Mouse (Mus musculus) hindbrain, embryonic 11.5 days (tissue): ENCODE data around the gene Alg9. TPM values are rescaled to one million over a fixed set of nuclear protein-coding genes. Genes with fewer than 3 reads are reported as not detected.

Experiments
- ATAC-seq: fragments of 200-750 bp; cut with Nextera tagmentation; 2 replicates; pipeline ENCODE4 v1.8.0; 2017; ENCODE audit warnings: mild to moderate bottlenecking, moderate TSS enrichment, moderate library complexity; ENCODE audit not compliant: low FRiP score
- DNase-seq: peaks from one replicate; pipeline ENCODE4 v3.0.0-alpha.2; 2015; ENCODE audit warnings: low spot score
- H3K27ac ChIP-seq: fragments of 300-500 bp; sonication (generic); 2 replicates; pipeline ENCODE4 v1.5.1; 2014; ENCODE audit warnings: mild to moderate bottlenecking, low read depth, low read length
- H3K27me3 ChIP-seq: fragments of 300-500 bp; sonication (generic); 2 replicates; pipeline ENCODE4 v1.6.1; 2014; ENCODE audit warnings: mild to moderate bottlenecking, low read length, moderate library complexity, mixed read lengths; ENCODE audit not compliant: control insufficient read depth, insufficient read depth
- H3K36me3 ChIP-seq: fragments of 300-500 bp; sonication (generic); 2 replicates; pipeline ENCODE4 v1.6.1; 2014; ENCODE audit warnings: mild to moderate bottlenecking, low read length, moderate library complexity, mixed read lengths; ENCODE audit not compliant: control insufficient read depth, insufficient read depth
- H3K4me1 ChIP-seq: fragments of 300-500 bp; sonication (generic); replicated peaks from 2 replicates; pipeline ENCODE4 v1.6.1; 2014; ENCODE audit warnings: low read length, mixed read lengths; ENCODE audit not compliant: control insufficient read depth, insufficient read depth
- H3K4me2 ChIP-seq: fragments of 300-500 bp; sonication (generic); replicated peaks from 2 replicates; pipeline ENCODE4 v1.6.1; 2014; ENCODE audit warnings: mild to moderate bottlenecking, low read depth, low read length
- H3K4me3 ChIP-seq: fragments of 300-500 bp; sonication (generic); 2 replicates; pipeline ENCODE4 v1.5.1; 2014; ENCODE audit warnings: low read depth, low read length
- H3K9ac ChIP-seq: fragments of 300-500 bp; sonication (generic); 2 replicates; pipeline ENCODE4 v1.6.1; 2014; ENCODE audit warnings: low read depth, low read length
- H3K9me3 ChIP-seq: fragments of 300-500 bp; sonication (generic); 2 replicates; pipeline ENCODE4 v1.6.1; 2016; ENCODE audit warnings: low read length; ENCODE audit not compliant: control insufficient read depth
- WGBS: fragments of 180-500 bp; shearing (Covaris S2); extraction: QIAGEN DNeasy Blood & Tissue Kit; methylation state at CpG from one replicate; pipeline ENCODE4 v1.1.7; 2014; 5-methylcytosine and 5-hydroxymethylcytosine counted together
- polyA plus RNA-seq: library from polyadenylated mRNA; unstranded; fragments of >200 nt; fragmentation: Nextera tagmentation; extraction: Ambion mirVana; gene quantifications from 2 replicates; pipeline ENCODE4 v1.2.1, GENCODE M21; 2014

Gene Alg9
- polyA plus RNA-seq, 1 experiment from 2014 or later: 39.3 TPM

DNA sequence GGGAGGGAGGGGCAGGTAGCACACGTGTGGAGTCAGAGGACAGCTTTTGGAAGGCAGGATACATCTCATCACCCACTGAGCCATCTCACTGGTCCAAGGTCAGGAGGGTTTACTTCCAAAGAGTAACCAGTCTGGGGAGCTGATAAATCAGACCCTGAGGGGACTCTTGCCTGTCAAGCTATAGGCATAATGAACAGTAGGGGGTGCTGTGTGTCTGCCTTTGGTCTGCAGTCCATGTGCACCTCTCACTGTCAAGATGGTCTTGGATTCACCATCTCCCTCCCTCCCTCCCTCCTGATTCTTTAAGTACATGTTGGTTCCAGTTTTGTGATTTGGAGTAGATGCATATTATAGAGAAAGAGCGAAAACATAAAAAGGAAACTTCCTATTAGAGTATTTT, 26.2 kb downstream of the Alg9 start:
- WGBS: 65% methylated on average over 2 of the region's 2 CpGs
- ATAC-seq (no peak), DNase-seq (peak; percentile 57)
- Histone ChIP-seq H3K27ac (no peak overlapping the region), H3K27me3 (no peaks in the 10 kb centered on the region), H3K9me3 (no peaks in the 10 kb centered on the region), H3K4me2 (no peak overlapping the region), H3K4me1 (no peaks in the 10 kb centered on the region), H3K9ac (no peak overlapping the region), H3K36me3 (no peaks in the 10 kb centered on the region), H3K4me3 (no peak overlapping the region)

DNA sequence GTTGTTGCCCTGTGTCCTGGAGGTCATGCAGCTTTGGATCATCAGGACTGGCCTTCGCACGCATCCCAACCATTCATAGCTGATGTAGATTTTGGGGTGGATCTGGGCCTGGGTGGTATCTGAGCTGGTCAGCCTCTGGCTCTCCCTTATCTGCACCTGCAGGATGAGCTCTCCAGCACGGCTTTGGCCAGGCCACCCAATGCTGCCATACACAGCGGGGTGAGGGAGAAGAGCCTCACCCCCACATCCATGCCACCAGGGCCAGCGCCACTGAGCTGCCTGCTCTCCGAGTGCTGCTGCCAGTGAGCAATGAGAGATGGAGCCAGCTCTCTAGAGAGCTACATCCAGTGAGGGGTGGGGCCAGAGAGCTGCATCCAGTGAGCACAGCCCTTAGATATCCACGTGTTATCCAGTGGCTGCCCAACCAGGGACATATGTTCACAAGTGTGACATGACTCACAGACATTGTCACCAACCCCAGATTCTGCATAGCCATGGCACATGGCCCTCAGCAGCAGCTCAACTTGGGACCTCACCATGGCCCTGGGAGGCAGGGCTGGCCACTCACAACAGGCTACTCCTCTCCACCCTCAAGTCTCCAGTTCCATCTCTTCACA, 28.3 kb downstream of the Alg9 start:
- Histone ChIP-seq H3K27ac (no peak overlapping the region), H3K9me3 (no peaks in the 10 kb centered on the region), H3K4me2 (no peak overlapping the region), H3K36me3 (no peaks in the 10 kb centered on the region), H3K4me3 (no peak overlapping the region), H3K4me1 (no peaks in the 10 kb centered on the region), H3K27me3 (no peaks in the 10 kb centered on the region), H3K9ac (no peak overlapping the region)
- 88% methylated on average over 7 of the region's 7 CpGs for WGBS
- no peak for DNase-seq
- ATAC-seq: no peak

DNA sequence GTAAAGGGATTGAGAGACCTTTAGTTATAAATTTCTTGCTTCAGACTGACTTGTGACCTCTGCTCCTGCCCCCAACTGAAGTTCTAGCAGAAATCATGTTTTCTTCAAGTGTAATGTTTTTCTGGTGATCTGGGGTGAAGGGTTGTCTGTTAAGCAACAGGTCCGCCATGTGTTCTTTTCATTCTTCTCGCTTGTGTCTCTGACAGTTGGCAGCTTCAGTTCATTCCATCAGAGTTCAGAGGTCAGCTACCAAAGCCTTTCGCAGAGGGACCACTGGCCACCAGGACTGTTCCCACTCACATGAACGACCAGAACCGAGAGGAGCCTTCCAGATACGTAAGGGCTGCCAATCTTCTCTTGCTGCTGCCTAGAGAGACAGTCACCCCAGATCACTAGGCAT, 33.7 kb downstream of the Alg9 start:
- no peak for ATAC-seq
- H3K27ac ChIP-seq: no peak overlapping the region
- no peaks in the 10 kb centered on the region for H3K4me1 ChIP-seq
- H3K9me3 ChIP-seq: no peaks in the 10 kb centered on the region
- H3K4me2 ChIP-seq: no peak overlapping the region
- no peak overlapping the region for H3K9ac ChIP-seq
- peaks cover 9% of the 10 kb centered on the region; the same call in 1 of the 2 replicates for H3K36me3 ChIP-seq
- no peak for DNase-seq
- H3K4me3 ChIP-seq: no peak overlapping the region
- H3K27me3 ChIP-seq: no peaks in the 10 kb centered on the region
- WGBS: 71% methylated on average over 6 of the region's 6 CpGs

DNA sequence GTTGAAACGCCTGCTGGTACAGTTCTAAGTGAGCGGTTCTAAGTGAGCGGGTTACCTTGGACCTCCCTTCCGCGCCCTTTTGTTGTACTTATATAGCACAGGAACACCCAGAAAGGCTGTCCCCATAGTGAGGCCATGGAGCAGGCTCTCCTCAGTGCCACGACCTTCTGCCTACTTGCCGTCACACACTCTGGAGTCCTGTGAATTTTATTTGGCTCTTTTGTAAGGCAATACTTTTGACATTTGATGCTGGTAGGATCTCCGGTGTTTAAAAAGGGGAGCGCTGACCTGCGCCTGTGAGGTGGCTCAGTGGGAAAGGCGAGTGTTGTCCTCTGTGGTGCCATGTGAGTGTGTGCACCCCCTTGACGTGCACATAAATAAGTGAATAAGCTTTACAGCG, 34.3 kb downstream of the Alg9 start:
- no peak overlapping the region for H3K4me3 ChIP-seq
- DNase-seq (no peak), ATAC-seq (no peak)
- H3K9me3 ChIP-seq: no peaks in the 10 kb centered on the region
- 92% methylated on average over 13 of the region's 13 CpGs for WGBS
- no peak overlapping the region for H3K27ac ChIP-seq
- H3K36me3 ChIP-seq: peaks cover 9% of the 10 kb centered on the region
- no peak overlapping the region for H3K9ac ChIP-seq
- H3K27me3 ChIP-seq: no peaks in the 10 kb centered on the region
- H3K4me1 ChIP-seq: no peaks in the 10 kb centered on the region
- H3K4me2 ChIP-seq: no peak overlapping the region

DNA sequence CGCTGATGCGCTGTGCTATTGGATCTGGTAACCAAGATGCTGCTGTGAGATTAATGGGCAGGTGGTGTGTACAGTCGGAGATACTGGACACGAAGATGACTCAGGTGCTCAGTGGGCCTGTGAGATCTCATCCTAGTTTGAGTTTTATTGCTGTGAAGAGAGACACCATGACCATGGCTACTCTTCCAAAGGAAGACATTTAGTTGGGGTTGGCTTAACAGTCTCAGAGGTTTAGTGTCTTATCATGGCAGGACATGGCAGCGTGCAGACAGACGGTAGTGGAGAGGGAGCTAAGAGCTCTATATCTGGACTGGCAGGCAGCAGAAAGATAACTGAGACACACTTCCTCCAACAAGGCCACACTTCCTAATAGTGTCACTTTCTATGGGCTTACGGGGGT, 36.4 kb downstream of the Alg9 start:
- Histone ChIP-seq H3K27ac (no peak overlapping the region), H3K36me3 (peaks cover 9% of the 10 kb centered on the region), H3K9me3 (no peaks in the 10 kb centered on the region), H3K4me1 (no peaks in the 10 kb centered on the region), H3K27me3 (no peaks in the 10 kb centered on the region), H3K9ac (no peak overlapping the region), H3K4me2 (no peak overlapping the region), H3K4me3 (no peak overlapping the region)
- WGBS: 96% methylated on average over 7 of the region's 7 CpGs
- no peak for ATAC-seq
- DNase-seq: no peak

- DNase-seq (no peak), ATAC-seq (no peak)
- H3K4me1 ChIP-seq: no peaks in the 10 kb centered on the region
- no peak overlapping the region for H3K4me2 ChIP-seq
- no peaks in the 10 kb centered on the region for H3K9me3 ChIP-seq
- H3K4me3 ChIP-seq: no peak overlapping the region
- WGBS: 86% methylated on average over 2 of the region's 2 CpGs
- no peak overlapping the region for H3K9ac ChIP-seq
- peaks cover 9% of the 10 kb centered on the region for H3K36me3 ChIP-seq
- H3K27ac ChIP-seq: no peak overlapping the region
- no peaks in the 10 kb centered on the region for H3K27me3 ChIP-seq
These were observed 36.9 kb downstream of the Alg9 start for GRCm38 (mm10) chr9:50811746-50812145.

GRCm38 (mm10) chr9:50813796-50814195, 39.0 kb downstream of the Alg9 start:
- DNase-seq (no peak), ATAC-seq (no peak)
- no peak overlapping the region for H3K9ac ChIP-seq
- H3K36me3 ChIP-seq: peaks cover 6% of the 10 kb centered on the region
- no peak overlapping the region for H3K4me2 ChIP-seq
- H3K27me3 ChIP-seq: no peaks in the 10 kb centered on the region
- H3K9me3 ChIP-seq: no peaks in the 10 kb centered on the region
- no peak overlapping the region for H3K4me3 ChIP-seq
- H3K27ac ChIP-seq: no peak overlapping the region
- H3K4me1 ChIP-seq: no peaks in the 10 kb centered on the region
- WGBS: 97% methylated on average over 5 of the region's 5 CpGs

DNA sequence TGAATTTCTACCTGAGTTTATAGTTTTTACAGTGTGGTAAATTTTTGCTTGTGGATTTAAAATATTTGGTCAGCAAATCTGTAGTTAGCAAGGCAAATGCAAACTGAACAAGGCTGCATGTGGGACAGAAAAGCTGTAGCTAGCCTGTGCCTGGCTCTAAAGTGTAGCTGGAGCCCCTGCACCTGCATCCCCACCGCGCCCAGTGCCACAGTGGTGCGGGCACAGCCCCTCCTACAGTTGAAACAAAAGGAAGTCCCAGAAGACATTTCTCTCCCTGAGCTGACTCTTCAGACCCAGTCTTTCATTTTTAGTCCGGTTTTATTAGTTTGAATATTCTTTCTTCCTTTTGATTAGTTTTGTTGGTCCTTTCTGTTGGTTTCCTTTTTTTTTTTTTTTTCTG, 40.8 kb downstream of the Alg9 start:
- ATAC-seq (no peak), DNase-seq (no peak)
- Histone ChIP-seq H3K27me3 (no peaks in the 10 kb centered on the region), H3K4me1 (no peaks in the 10 kb centered on the region), H3K9me3 (no peaks in the 10 kb centered on the region), H3K27ac (no peak overlapping the region), H3K36me3 (peaks cover 2% of the 10 kb centered on the region; the same call in 1 of the 2 replicates), H3K4me3 (no peak overlapping the region), H3K9ac (no peak overlapping the region), H3K4me2 (no peak overlapping the region)
- WGBS: 90% methylated on average over 4 of the region's 4 CpGs

GRCm38 (mm10) chr9:50816512-50816911, 41.7 kb downstream of the Alg9 start:
- no peak overlapping the region for H3K9ac ChIP-seq
- H3K4me3 ChIP-seq: no peak overlapping the region
- WGBS: 94% methylated on average over 1 of the region's 1 CpGs
- H3K27me3 ChIP-seq: no peaks in the 10 kb centered on the region
- H3K36me3 ChIP-seq: peaks cover 2% of the 10 kb centered on the region; the same call in 1 of the 2 replicates
- H3K4me1 ChIP-seq: no peaks in the 10 kb centered on the region
- no peak overlapping the region for H3K27ac ChIP-seq
- H3K9me3 ChIP-seq: no peaks in the 10 kb centered on the region
- ATAC-seq (no peak), DNase-seq (no peak)
- no peak overlapping the region for H3K4me2 ChIP-seq
